Mouse (Mus musculus): ENCODE data around the gene Lgi4. TPM values are rescaled to one million over a fixed set of nuclear protein-coding genes. Genes with fewer than 3 reads are reported as not detected.

Lgi4 gene
- total and polyA plus RNA-seq, 3 experiments = not detected

DNA sequence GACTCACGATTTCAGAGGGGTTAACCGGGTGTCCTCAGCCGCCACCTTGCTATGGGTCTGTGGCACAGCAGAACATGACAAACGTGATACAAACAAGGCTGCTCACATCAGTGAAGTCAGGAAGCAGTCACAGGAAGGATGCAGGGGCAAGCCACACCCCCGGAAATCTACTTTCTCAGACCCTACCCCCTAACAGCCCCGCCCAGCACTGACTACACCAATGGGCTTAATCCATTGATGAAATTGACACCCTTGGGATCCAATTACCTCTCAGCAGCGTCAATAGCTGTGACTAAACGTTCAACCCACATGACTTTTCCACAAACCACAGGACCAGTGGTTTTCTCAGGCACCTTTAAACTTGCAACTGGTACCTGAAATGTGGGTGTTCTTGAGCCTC, 30.5 kb upstream of the Lgi4 start:
- Histone ChIP-seq H3K9me3 (replicated peaks; ENCODE audit: low read length) (no peaks in the 10 kb centered on the region), H3K4me1 (ENCODE audit: control insufficient read depth in 1 of 2, insufficient read depth in 2 of 2) (peaks cover 4 to 10% of the 10 kb centered on the region in 2 experiments), H3K9ac (ENCODE audit: insufficient read depth, low read depth) (no peak overlapping the region), H3K27me3 (replicated peaks) (no peaks in the 10 kb centered on the region), H3K27ac (ENCODE audit: insufficient read depth, low read depth) (no peak overlapping the region), H3K36me3 (replicated peaks in 1 of 2; ENCODE audit: control insufficient read depth in 1 of 2, insufficient read depth in 1 of 2, low read length in 1 of 2) (peaks cover 0 to 15% of the 10 kb centered on the region in 2 experiments), H3K4me3 (replicated peaks in 1 of 3; ENCODE audit: low read depth in 2 of 3, low read length in 2 of 3, poor library complexity in 1 of 3) (no peak overlapping the region), H3K4me2 (ENCODE audit: insufficient read depth, low read depth, poor library complexity, severe bottlenecking) (no peak overlapping the region), H3K79me2 (replicated peaks; ENCODE audit: control insufficient read depth, extremely low read depth, insufficient read depth, poor library complexity, severe bottlenecking) (no peaks in the 10 kb centered on the region)
- peak; percentile 29 for DNase-seq (ENCODE audit: extremely low read depth)
- dilution Hi-C loops (cut with MboI; ENCODE audit: extremely low pct_ligation_motif_present, extremely low pct_unique_long_range_greater_than_20kb, low sequenced_read_pairs) = no loop called here
- in situ Hi-C loops (cut with MboI; ENCODE audit: low pct_ligation_motif_present, low pct_unique_long_range_greater_than_20kb, low sequenced_read_pairs) = no loop called here
- no peak for TF ChIP-seq GABPA (IDR thresholded peaks at IDR 0.05; ENCODE audit: insufficient replicate concordance, low read depth, low read length)
- no peak for TF ChIP-seq ZNF384 (IDR thresholded peaks at IDR 0.05; ENCODE audit: low read depth, low read length)
- TF ChIP-seq TCF12 (IDR thresholded peaks at IDR 0.05; ENCODE audit: low read depth, low read length) = no peak
- no peak for TF ChIP-seq MYC (IDR thresholded peaks at IDR 0.05; ENCODE audit: low read depth, low read length)
- no peak for TF ChIP-seq HCFC1 (IDR thresholded peaks at IDR 0.05; ENCODE audit: low read depth, low read length)
- no peak for TF ChIP-seq POLR2AphosphoS2 (IDR thresholded peaks at IDR 0.05; ENCODE audit: low read depth, low read length)
- TF ChIP-seq JUND (conservative IDR thresholded peaks at IDR 0.05; ENCODE audit: low read depth, low read length) = no peak
- no peak for TF ChIP-seq CTCF (conservative IDR thresholded peaks at IDR 0.05 in 1 of 2, IDR thresholded peaks at IDR 0.05 in 1 of 2; ENCODE audit: low read depth in 2 of 2, low read length in 2 of 2)
- no peak for TF ChIP-seq IRF4 (IDR thresholded peaks at IDR 0.05; ENCODE audit: low read depth, low read length)
- no peak for TF ChIP-seq TBP (conservative IDR thresholded peaks at IDR 0.05; ENCODE audit: low read depth, low read length)
- no peak for TF ChIP-seq RAD21 (IDR thresholded peaks at IDR 0.05; ENCODE audit: low read depth, low read length)
- TF ChIP-seq CHD1 (IDR thresholded peaks at IDR 0.05; ENCODE audit: low read depth, low read length) = no peak
- TF ChIP-seq USF2 (conservative IDR thresholded peaks at IDR 0.05; ENCODE audit: low read depth, low read length) = no peak
- no peak for TF ChIP-seq MAX (IDR thresholded peaks at IDR 0.05; ENCODE audit: low read length)
- no peak for TF ChIP-seq ZKSCAN1 (IDR thresholded peaks at IDR 0.05; ENCODE audit: borderline replicate concordance, low read depth, low read length)
- TF ChIP-seq MAFK (IDR thresholded peaks at IDR 0.05; ENCODE audit: insufficient replicate concordance, low read length) = no peak
- no peak for TF ChIP-seq ZMIZ1 (IDR thresholded peaks at IDR 0.05; ENCODE audit: low read depth, low read length)
- TF ChIP-seq NELFE (IDR thresholded peaks at IDR 0.05; ENCODE audit: low read depth, low read length) = no peak

DNA sequence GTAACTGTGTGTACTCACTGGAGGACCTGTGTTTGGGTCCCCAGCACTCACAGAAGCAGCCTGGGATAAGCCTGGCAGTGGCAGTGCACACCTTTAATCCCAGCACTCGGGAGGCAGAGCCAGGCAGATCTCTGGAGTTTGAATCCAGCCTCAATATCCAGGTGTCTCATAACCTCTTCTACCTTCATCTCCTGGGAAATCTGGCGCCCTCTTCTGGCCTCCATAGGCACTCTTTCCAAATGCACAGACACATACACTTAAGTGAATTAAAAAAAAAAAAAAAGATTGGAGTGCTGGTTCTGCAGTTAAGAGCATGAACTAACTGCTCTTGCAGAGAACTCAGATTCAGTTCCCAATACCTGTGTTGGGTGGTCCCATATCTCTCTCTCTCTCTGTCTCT, 28.4 kb upstream of the Lgi4 start:
- TF ChIP-seq ZNF384 (IDR thresholded peaks at IDR 0.05; ENCODE audit: low read depth, low read length) (peak; percentile 49), ELF1 (IDR thresholded peaks at IDR 0.05; ENCODE audit: low read depth, low read length) (no peak), SMC3 (IDR thresholded peaks at IDR 0.05; ENCODE audit: low read depth, low read length) (no peak), CTCF (conservative IDR thresholded peaks at IDR 0.05 in 1 of 2, IDR thresholded peaks at IDR 0.05 in 1 of 2; ENCODE audit: low read depth in 2 of 2, low read length in 2 of 2) (peak in 1 of 2 experiments; percentile 17; a peak in 1 of 4 replicates)
- Histone ChIP-seq H3K4me2 (ENCODE audit: insufficient read depth, low read depth, poor library complexity, severe bottlenecking) (no peak overlapping the region), H3K27me3 (replicated peaks) (no peaks in the 10 kb centered on the region), H3K79me2 (replicated peaks; ENCODE audit: control insufficient read depth, extremely low read depth, insufficient read depth, poor library complexity, severe bottlenecking) (no peaks in the 10 kb centered on the region), H3K4me1 (ENCODE audit: control insufficient read depth in 1 of 2, insufficient read depth in 2 of 2) (peaks cover 16 to 31% of the 10 kb centered on the region in 2 experiments), H3K36me3 (replicated peaks in 1 of 2; ENCODE audit: control insufficient read depth in 1 of 2, insufficient read depth in 1 of 2, low read length in 1 of 2) (peaks cover 0 to 31% of the 10 kb centered on the region in 2 experiments), H3K9ac (ENCODE audit: insufficient read depth, low read depth) (no peak overlapping the region), H3K9me3 (replicated peaks; ENCODE audit: low read length) (no peaks in the 10 kb centered on the region), H3K4me3 (replicated peaks in 1 of 3; ENCODE audit: low read depth in 2 of 3, low read length in 2 of 3, poor library complexity in 1 of 3) (no peak overlapping the region), H3K27ac (ENCODE audit: insufficient read depth, low read depth) (no peak overlapping the region)
- dilution Hi-C loops (cut with MboI; ENCODE audit: extremely low pct_ligation_motif_present, extremely low pct_unique_long_range_greater_than_20kb, low sequenced_read_pairs) = no loop called here
- in situ Hi-C loops (cut with MboI; ENCODE audit: low pct_ligation_motif_present, low pct_unique_long_range_greater_than_20kb, low sequenced_read_pairs) = no loop called here
- peak; percentile 22 for DNase-seq (ENCODE audit: extremely low read depth)

All from CH12.LX (cell line).